Comparison of ENCODE assay signal across 8 mouse cellular contexts in the genomic region with DNA sequence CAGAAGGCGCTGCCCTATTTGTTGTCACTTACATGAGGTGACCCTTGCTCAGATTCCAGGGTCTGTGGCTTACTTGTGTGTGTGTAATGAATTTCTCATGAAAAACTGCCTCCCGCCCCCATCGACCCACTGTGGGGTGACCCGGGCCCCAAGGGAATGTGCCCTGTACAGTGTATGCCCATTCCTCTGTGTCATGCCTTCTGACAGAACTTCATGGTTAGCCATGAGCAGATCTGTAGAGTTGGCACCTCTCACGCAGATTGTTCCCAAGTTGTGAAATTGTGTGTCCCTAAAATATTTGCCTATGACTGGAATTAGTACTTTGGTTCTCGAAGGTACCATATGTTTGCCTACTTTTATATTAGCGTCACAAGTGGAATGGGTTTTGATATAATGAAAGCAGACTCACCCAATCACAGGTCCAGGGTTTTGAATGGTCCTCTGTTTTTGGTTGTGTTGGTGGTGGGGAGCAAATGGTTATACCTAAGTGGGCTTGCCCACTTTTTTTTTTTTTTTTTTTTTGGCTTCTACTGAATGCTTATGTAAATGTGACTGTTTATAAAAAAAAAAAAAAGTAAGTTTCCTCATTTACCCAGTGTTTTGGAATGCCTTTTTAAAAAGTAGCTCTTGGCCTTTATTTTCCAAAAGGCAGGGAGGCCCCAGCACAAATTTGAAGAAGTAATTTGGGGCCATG. TPM values are rescaled to one million over a fixed set of nuclear protein-coding genes. Genes with fewer than 3 reads are reported as not detected.
A peak's percentile ranks its signal among the peaks of the same experiment; 100 is the strongest.
DNase-seq lines count a peak whose midpoint lies in the region; ATAC-seq and TF ChIP-seq lines count a peak whose summit lies in the region.

No protein-coding gene starts in this region.

- 0 out of 2 replicates have a peak, but pooled peaks cover 4% of the 10 kb centered on the region for H3K4me1 ChIP-seq in hindbrain, embryonic 14.5 days (replicated peaks; ENCODE audit: control insufficient read depth, insufficient read depth, low read length)
- H3K4me1 ChIP-seq in midbrain, embryonic 10.5 days: peaks cover 13% of the 10 kb centered on the region

- no peak overlapping the region for H3ac ChIP-seq in C2C12 (ENCODE audit: control insufficient read depth, insufficient read length, low read depth)

- no peaks in the 10 kb centered on the region for H3K9me3 ChIP-seq in hindbrain, embryonic 14.5 days (ENCODE audit: control insufficient read depth, low read length)
- no peaks in the 10 kb centered on the region for H3K9me3 ChIP-seq in midbrain, embryonic 10.5 days (replicated peaks)

- peak; percentile 2; the same call in 1 of the 2 replicates for ATAC-seq in common myeloid progenitor, adult 5-6 weeks (replicated peaks; ENCODE audit: low read depth, poor library complexity, severe bottlenecking)
- peak; percentile 26 for ATAC-seq in hindbrain, embryonic 14.5 days (ENCODE audit: low FRiP score)

- H3K27ac ChIP-seq in gastrocnemius, adult 2 months: peak overlapping the region; percentile 94
- no peak overlapping the region for H3K27ac ChIP-seq in hindbrain, embryonic 14.5 days
- peak overlapping the region; percentile 86 for H3K27ac ChIP-seq in midbrain, embryonic 10.5 days (replicated peaks)

- no peak for TF ChIP-seq CTCF in gastrocnemius, adult 2 months (IDR thresholded peaks at IDR 0.05)
- TF ChIP-seq CTCF in C2C12 (IDR thresholded peaks at IDR 0.05; ENCODE audit: control insufficient read depth, insufficient read depth, insufficient read length): no peak

- H3K27me3 ChIP-seq in C2C12 (ENCODE audit: control insufficient read depth, insufficient read depth, insufficient read length): no peaks in the 10 kb centered on the region
- no peaks in the 10 kb centered on the region for H3K27me3 ChIP-seq in hindbrain, embryonic 14.5 days (ENCODE audit: control insufficient read depth, insufficient read depth, low read length)
- no peaks in the 10 kb centered on the region for H3K27me3 ChIP-seq in midbrain, embryonic 10.5 days (ENCODE audit: low read depth, poor library complexity, severe bottlenecking)

- H3K4me3 ChIP-seq in gastrocnemius, adult 2 months: peak overlapping the region; percentile 77
- H3K4me3 ChIP-seq in C2C12 (ENCODE audit: insufficient read depth, poor library complexity, severe bottlenecking): peak overlapping the region; percentile 39
- peak overlapping the region; percentile 69 for H3K4me3 ChIP-seq in hindbrain, embryonic 14.5 days (replicated peaks; ENCODE audit: low read length)
- H3K4me3 ChIP-seq in midbrain, embryonic 10.5 days: peak overlapping the region; percentile 74

- no peaks in the 10 kb centered on the region for H3K79me3 ChIP-seq in C2C12 (ENCODE audit: low read depth)

- H3K9ac ChIP-seq in hindbrain, embryonic 14.5 days: peak overlapping the region; percentile 75

- intact Hi-C loops in gastrocnemius, adult 2 months (cut with DNase I): no loop called here
- intact Hi-C loops in gastrocnemius, postnatal 14 days (cut with DNase I; ENCODE audit: low total_unique reads): no loop called here

- H3K79me2 ChIP-seq in C2C12 (ENCODE audit: control insufficient read depth, insufficient read depth): peaks cover 22% of the 10 kb centered on the region

- peak overlapping the region; percentile 76 for H3K4me2 ChIP-seq in hindbrain, embryonic 14.5 days (replicated peaks)

- H3K36me3 ChIP-seq in C2C12 (ENCODE audit: control insufficient read depth, insufficient read depth): no peaks in the 10 kb centered on the region
- H3K36me3 ChIP-seq in hindbrain, embryonic 14.5 days (replicated peaks; ENCODE audit: control insufficient read depth, insufficient read depth): no peaks in the 10 kb centered on the region
- no peaks in the 10 kb centered on the region for H3K36me3 ChIP-seq in midbrain, embryonic 10.5 days

- no peak for DNase-seq in gastrocnemius, adult 2 months
- no peak for DNase-seq in gastrocnemius, postnatal 14 days
- no peak for DNase-seq in hindbrain, embryonic 14.5 days (ENCODE audit: low spot score)
- no peak for DNase-seq in midbrain, embryonic 10.5 days (ENCODE audit: low spot score)
- no peak for DNase-seq in embryo, embryonic 11 days
- DNase-seq in left cerebral cortex, adult 11 months (ENCODE audit: low spot score): no peak

- 43% methylated on average over 7 of the region's 7 CpGs for WGBS in hindbrain, embryonic 14.5 days
- 54% methylated on average over 7 of the region's 7 CpGs for WGBS in midbrain, embryonic 10.5 days

TF ChIP-seq in C2C12, 6 proteins besides CTCF, POLR2A, EP300 and RAD21:
- no peak for TF ChIP-seq MYOG (IDR thresholded peaks at IDR 0.05; ENCODE audit: control insufficient read depth, extremely low read depth, insufficient read length)
TF ChIP-seq in C2C12: peak in this region for 0.

RNA-seq across cellular contexts. Expression of gene Adk, which starts 24.3 kb away (rescaled TPM):
- total RNA-seq in gastrocnemius, adult 2 months (2021): 100 to 1,000 TPM in 1 of 2 experiments, 10 to 100 TPM in 1; 77.1 to 152 TPM
- total RNA-seq in gastrocnemius, postnatal 14 days (2021): 100 to 1,000 TPM in 1 of 2 experiments, 10 to 100 TPM in 1; 93.8 to 101 TPM
- polyA plus RNA-seq in C2C12 (2012; fragmentation: generic; extraction: Trizol): 69.5 TPM
- total RNA-seq in common myeloid progenitor, adult 5-6 weeks (2017): 90.6 and 197 TPM in 2 replicates
- polyA plus RNA-seq in hindbrain, embryonic 14.5 days (2014; fragmentation: Nextera tagmentation; extraction: Ambion mirVana): 40.2 and 43.7 TPM in 2 replicates
- polyA plus RNA-seq in midbrain, embryonic 10.5 days (2016; fragmentation: Nextera tagmentation; extraction: Ambion mirVana): 122 and 153 TPM in 2 replicates

RNA-seq across cellular contexts. Expression of gene Ap3m1, which starts 24.3 kb away (rescaled TPM):
- 10 to 100 TPM; 34.6 to 41.0 TPM for total RNA-seq in gastrocnemius, adult 2 months (2021)
- 10 to 100 TPM; 35.9 to 45.5 TPM for total RNA-seq in gastrocnemius, postnatal 14 days (2021)
- polyA plus RNA-seq in C2C12 (2012; fragmentation: generic; extraction: Trizol): 14.0 TPM
- 52.1 and 64.5 TPM in 2 replicates for total RNA-seq in common myeloid progenitor, adult 5-6 weeks (2017)
- 94.5 and 101 TPM in 2 replicates for polyA plus RNA-seq in hindbrain, embryonic 14.5 days (2014; fragmentation: Nextera tagmentation; extraction: Ambion mirVana)
- polyA plus RNA-seq in midbrain, embryonic 10.5 days (2016; fragmentation: Nextera tagmentation; extraction: Ambion mirVana): 108 and 122 TPM in 2 replicates
